Mouse (Mus musculus): Measurements from ENCODE around the gene Kcnt2. TPM values are rescaled to one million over a fixed set of nuclear protein-coding genes. Genes with fewer than 3 reads are reported as not detected.

The Kcnt2 gene
- 10 to 100 TPM; 41.5 to 42.3 TPM for total RNA-seq (2021)
- long read RNA-seq, experiment 1, partial matches to known transcripts: 4 of 8 reads
- long read RNA-seq, experiment 1, other reads (novel, unspliced or antisense): 3 of 8 reads
- long read RNA-seq, experiment 2, transcript Kcnt2-203 (28 exons, 3,540 nt): major isoform, 5 of 5 reads
- long read RNA-seq, experiment 2, partial matches to known transcripts: 0 of 5 reads
- long read RNA-seq, experiment 2, other reads (novel, unspliced or antisense): 0 of 5 reads

GRCm38 (mm10) chr1:140245876-140246597 lies at the start of gene Kcnt2:
Gene Kcnt2 (plus strand): TSS chr1:140246158.
- Histone ChIP-seq H3K27ac (peak within 1 kb of the TSS; percentile 91), H3K4me3 (peak within 1 kb of the TSS; percentile 71)
- peak; percentile 29 to 57 for DNase-seq (ENCODE audit: low spot score in 2 of 2)
- no peak for TF ChIP-seq CTCF (conservative IDR thresholded peaks at IDR 0.05)

DNA sequence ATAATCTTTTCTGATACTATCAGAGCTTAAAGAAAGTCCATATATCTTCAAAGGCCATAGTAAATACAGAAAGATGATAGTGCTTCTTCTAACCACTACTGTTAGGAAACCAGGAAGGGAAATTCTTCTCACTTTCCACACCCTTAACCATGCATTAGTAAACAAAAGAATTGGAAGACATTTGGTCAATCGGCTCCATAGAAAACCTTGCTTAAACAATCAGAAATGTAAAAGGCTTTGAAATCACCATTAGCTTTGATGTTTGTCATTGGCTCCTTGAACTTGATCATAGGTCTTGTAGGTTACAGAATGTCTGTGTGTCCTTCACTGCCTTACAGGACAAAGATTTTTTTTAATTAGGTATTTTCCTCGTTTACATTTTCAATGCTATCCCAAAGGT lies 40.6 kb upstream of the Kcnt2 start:
- no peak for DNase-seq (ENCODE audit: low spot score in 2 of 2)
- no peak for TF ChIP-seq CTCF (conservative IDR thresholded peaks at IDR 0.05)
- H3K4me3 ChIP-seq: no peak overlapping the region
- no peak overlapping the region for H3K27ac ChIP-seq

DNA sequence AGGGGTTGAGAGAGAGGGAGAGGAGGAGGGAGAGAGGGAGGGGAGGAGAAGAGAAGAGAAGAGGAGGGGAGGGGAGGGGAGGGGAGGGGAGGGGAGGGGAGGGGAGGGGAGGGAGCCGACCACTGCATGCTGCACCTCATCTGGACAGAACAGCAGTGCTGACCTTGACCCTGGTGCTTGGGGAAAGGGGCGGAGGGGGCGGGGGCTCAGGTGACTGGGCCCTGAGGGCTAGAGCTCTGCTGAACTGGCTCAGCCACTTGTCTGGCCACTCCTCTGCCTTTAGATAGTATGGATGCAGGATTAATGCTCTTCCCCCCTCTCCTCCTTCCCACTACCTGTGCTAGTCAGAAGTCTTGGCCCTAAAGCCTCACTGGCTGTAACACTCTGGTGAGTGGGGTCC lies 20.7 kb upstream of the Kcnt2 start:
- no peak for TF ChIP-seq CTCF (conservative IDR thresholded peaks at IDR 0.05)
- Histone ChIP-seq H3K4me3 (no peak overlapping the region), H3K27ac (no peak overlapping the region)
- no peak for DNase-seq (ENCODE audit: low spot score in 2 of 2)

DNA sequence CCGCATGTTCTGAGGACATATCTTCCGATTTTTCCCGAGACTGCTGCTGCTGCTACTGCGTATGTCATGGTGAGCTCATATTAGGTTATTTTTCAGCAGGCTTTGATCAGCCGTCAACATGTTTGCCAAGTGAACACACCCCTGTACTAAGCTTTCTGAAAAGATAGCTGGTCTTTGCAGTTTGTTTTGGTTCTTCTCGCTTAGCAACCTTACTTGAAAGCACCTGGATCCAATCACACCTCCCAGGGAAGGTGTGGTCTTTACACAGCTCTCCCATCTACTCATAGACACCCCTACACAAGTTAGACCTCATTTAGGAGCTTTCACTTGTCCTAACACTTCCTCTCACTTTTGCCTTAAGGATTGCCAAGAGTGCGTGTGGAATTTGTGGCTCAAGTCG lies 19.3 kb upstream of the Kcnt2 start:
- TF ChIP-seq CTCF (conservative IDR thresholded peaks at IDR 0.05): no peak
- Histone ChIP-seq H3K4me3 (no peak overlapping the region), H3K27ac (no peak overlapping the region)
- no peak for DNase-seq (ENCODE audit: low spot score in 2 of 2)

- peak; percentile 43 to 52 for DNase-seq (ENCODE audit: low spot score in 2 of 2)
- Histone ChIP-seq H3K27ac (peak overlapping the region; percentile 91), H3K4me3 (peak overlapping the region; percentile 71)
- TF ChIP-seq CTCF (conservative IDR thresholded peaks at IDR 0.05): peak; percentile 9; the same call in 1 of the 2 replicates
Measured at GRCm38 (mm10) chr1:140245465-140245864, 493 bp upstream of the Kcnt2 start.

- no peak overlapping the region for H3K4me3 ChIP-seq
- TF ChIP-seq CTCF (conservative IDR thresholded peaks at IDR 0.05): no peak
- DNase-seq (ENCODE audit: low spot score in 2 of 2): no peak
Measured at GRCm38 (mm10) chr1:140264696-140265095, 18.7 kb downstream of the Kcnt2 start.

DNA sequence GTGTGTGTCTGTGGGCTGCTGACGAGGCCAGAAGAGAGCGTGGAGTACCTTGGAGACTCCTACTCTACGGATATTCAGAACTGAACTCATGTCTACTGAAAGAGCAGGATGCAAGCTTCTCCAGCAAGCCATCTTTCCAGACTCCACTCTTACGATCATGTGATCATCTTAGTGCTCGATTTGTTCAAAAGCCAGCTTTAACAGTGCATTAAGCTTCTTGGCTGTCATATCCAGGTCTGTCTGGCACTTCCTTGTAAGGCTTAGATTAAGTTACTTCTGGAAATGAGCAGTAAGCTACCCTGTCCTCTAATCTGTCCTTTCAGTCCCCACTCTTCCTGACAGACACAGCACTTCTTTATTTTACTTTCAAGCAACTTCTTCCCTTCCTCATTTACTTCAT lies 20.1 kb downstream of the Kcnt2 start:
- Histone ChIP-seq H3K4me3 (no peak overlapping the region), H3K27ac (no peak overlapping the region)
- DNase-seq (ENCODE audit: low spot score in 2 of 2): no peak
- TF ChIP-seq CTCF (conservative IDR thresholded peaks at IDR 0.05): no peak

More at GRCm38 (mm10) chr1:140264696-140265095, 18.7 kb downstream of the Kcnt2 start:
- H3K27ac ChIP-seq: peak overlapping the region; percentile 75

- Histone ChIP-seq H3K4me3 (no peak overlapping the region), H3K27ac (no peak overlapping the region)
- no peak for DNase-seq (ENCODE audit: low spot score in 2 of 2)
- no peak for TF ChIP-seq CTCF (conservative IDR thresholded peaks at IDR 0.05)
Measured at GRCm38 (mm10) chr1:140266643-140267286, 20.8 kb downstream of the Kcnt2 start.

- H3K27ac ChIP-seq: no peak overlapping the region
- no peak for DNase-seq (ENCODE audit: low spot score in 2 of 2)
- no peak for TF ChIP-seq CTCF (conservative IDR thresholded peaks at IDR 0.05)
- H3K4me3 ChIP-seq: no peak overlapping the region
Measured at GRCm38 (mm10) chr1:140267288-140267687, 21.3 kb downstream of the Kcnt2 start.

DNA sequence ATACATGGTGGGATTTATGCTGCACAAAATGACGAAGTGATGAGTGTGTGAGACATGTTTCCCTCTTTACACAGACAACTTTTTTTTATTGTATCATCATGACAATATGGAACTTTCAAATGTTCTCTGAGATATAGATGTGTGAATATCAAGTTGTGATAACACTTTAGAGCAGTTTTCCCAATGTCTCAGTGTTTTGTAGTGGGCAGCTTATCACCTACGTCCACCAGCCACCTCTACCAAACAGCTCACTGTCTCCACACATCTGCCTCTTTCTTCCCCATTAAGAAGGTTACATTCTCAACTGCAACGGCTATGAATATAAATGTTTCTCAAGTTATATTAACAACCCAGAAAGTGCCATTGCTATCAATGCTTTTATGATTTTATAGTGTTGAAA lies 27.7 kb downstream of the Kcnt2 start:
- no peak for TF ChIP-seq CTCF (conservative IDR thresholded peaks at IDR 0.05)
- H3K4me3 ChIP-seq: no peak overlapping the region
- H3K27ac ChIP-seq: no peak overlapping the region
- no peak for DNase-seq (ENCODE audit: low spot score in 2 of 2)

DNA sequence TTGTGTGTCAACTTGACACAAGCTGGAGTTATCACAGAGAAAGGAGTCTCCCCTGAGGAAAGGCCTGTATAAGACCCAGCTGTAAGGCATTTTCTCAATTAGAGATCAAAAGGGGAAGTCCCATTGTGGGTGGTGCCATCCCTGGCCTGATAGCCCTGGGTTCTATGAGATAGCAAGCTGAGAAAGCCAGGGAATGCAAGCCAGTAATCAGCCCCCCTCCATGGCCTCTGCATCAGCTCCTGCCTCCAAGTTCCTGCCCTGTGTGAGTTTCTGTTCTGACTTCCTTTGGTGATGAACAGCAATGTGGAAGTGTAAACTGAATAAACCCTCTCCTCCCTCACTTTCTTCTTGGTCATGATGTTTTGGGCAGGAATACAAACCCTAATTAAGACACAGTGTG lies 29.9 kb downstream of the Kcnt2 start:
- no peak for TF ChIP-seq CTCF (conservative IDR thresholded peaks at IDR 0.05)
- H3K27ac ChIP-seq: no peak overlapping the region
- H3K4me3 ChIP-seq: no peak overlapping the region
- no peak for DNase-seq (ENCODE audit: low spot score in 2 of 2)

DNA sequence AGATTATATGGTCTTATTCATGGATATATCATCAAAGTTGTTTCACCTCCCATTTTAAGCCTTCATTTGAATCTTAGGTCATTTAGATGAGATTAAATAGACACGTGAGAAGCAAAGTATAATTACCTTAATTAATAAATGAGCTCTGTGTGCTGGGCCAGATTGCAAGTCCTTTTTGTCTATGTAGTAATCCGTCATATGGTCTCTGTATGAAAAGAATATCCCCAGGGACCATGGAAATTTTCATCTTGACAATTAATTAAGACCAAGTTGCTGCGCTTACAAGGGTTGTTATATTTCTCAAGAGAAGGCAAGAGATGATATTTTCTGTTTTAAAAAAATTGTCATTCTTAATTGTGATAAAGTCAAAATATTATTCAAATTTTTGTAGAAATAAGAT lies 47.2 kb downstream of the Kcnt2 start:
- DNase-seq (ENCODE audit: low spot score in 2 of 2): no peak
- Histone ChIP-seq H3K4me3 (no peak overlapping the region), H3K27ac (no peak overlapping the region)
- no peak for TF ChIP-seq CTCF (conservative IDR thresholded peaks at IDR 0.05)

GRCm38 (mm10) chr1:140295482-140295881 lies 49.5 kb downstream of the Kcnt2 start:
- DNase-seq (ENCODE audit: low spot score in 2 of 2): no peak
- Histone ChIP-seq H3K27ac (peak overlapping the region; percentile 76), H3K4me3 (no peak overlapping the region)
- no peak for TF ChIP-seq CTCF (conservative IDR thresholded peaks at IDR 0.05)

Measured in layer of hippocampus, adult 2 months (tissue).